Mouse (Mus musculus) olfactory bulb, adult 2 months (tissue): Measurements from ENCODE around the gene Amotl2.

ENCODE experiments used
- CTCF ChIP-seq: fragments of 200-500 bp; IDR thresholded peaks from 2 replicates; pipeline ENCODE4 v1.5.1; 2012; ENCODE audit warnings: low read depth, mild to moderate bottlenecking, low read length, moderate library complexity; ENCODE audit not compliant: insufficient read depth
- POLR2A ChIP-seq: fragments of 200-500 bp; IDR thresholded peaks from 2 replicates; pipeline ENCODE4 v1.6.1; 2012; ENCODE audit warnings: mild to moderate bottlenecking, low read depth, low read length, moderate library complexity; ENCODE audit not compliant: insufficient read depth

DNA sequence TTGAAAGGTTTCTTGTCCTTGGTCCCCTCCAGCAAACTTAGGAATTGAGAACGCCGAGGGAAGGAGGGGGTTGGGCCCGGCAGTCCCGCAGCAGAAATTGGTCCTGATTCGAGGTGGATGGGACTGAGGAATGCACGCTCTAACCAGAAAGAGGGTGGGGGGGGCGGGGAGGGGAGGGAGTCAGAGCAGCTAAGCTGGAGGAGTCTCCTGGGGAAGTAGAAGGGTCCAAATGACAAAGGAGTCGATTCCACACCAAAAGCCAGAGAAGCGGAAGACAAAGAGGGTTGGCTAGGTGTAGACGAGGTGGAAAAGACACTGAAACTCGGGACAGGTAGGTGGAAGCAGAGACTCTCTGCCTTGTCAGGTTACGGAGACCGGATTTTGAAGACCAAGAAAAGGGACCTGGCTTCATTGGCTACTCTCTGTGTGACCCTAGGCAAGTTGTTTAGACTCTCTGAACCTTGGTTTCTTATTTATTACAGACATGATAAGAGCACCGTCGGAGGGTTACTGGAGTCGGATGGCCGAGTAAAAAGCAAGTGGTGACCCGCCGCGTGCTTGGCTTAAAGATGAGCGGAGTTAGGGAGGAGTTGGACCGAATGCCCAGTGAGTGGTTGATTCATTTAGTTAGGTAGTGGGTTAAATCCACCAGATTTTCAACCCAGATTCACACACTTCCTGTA, at the start of gene Amotl2:
- TF ChIP-seq CTCF = no peak
- TF ChIP-seq POLR2A = no peak
